Mouse (Mus musculus) small intestine, adult 2 months (tissue): ENCODE results near the gene Igfbp4.

Source experiments
- CTCF ChIP-seq: fragments of 200-500 bp; IDR thresholded peaks from 2 replicates; pipeline ENCODE4 v1.5.1; 2012; ENCODE audit warnings: low read depth, mild to moderate bottlenecking, control low read depth, inconsistent platforms, low read length, moderate library complexity, mixed read lengths; ENCODE audit not compliant: insufficient replicate concordance, insufficient read length; ENCODE audit errors: extremely low read depth
- POLR2A ChIP-seq: fragments of 200-500 bp; IDR thresholded peaks from 2 replicates; pipeline ENCODE4 v1.6.1; 2012; ENCODE audit warnings: low read depth, mild to moderate bottlenecking, control low read depth, inconsistent platforms, low read length, moderate library complexity

GRCm38 (mm10) chr11:99093740-99094139 lies 52.7 kb downstream of the Igfbp4 start:
- TF ChIP-seq POLR2A (no peak), CTCF (no peak)
